Mouse (Mus musculus): ENCODE results near the gene Efna2.

- TF ChIP-seq POLR2A (IDR thresholded peaks at IDR 0.05; ENCODE audit: borderline replicate concordance, extremely low read depth, insufficient read depth, insufficient read length, poor library complexity, severe bottlenecking) = no peak
- no peak for TF ChIP-seq CTCF (IDR thresholded peaks at IDR 0.05; ENCODE audit: borderline replicate concordance, extremely low read depth, insufficient read depth, insufficient read length)
Measured at GRCm38 (mm10) chr10:80151211-80152034, 27.9 kb upstream of the Efna2 start.
